Mouse (Mus musculus): ENCODE results near the gene Neil1.
A peak's percentile ranks its signal among the peaks of the same experiment; 100 is the strongest.

Neil1 gene

GRCm38 (mm10) chr9:57138507-57138906 lies 9.6 kb downstream of the Neil1 start:
- no peak for DNase-seq

GRCm38 (mm10) chr9:57137777-57138176 lies 10.3 kb downstream of the Neil1 start:
- DNase-seq: no peak

GRCm38 (mm10) chr9:57137246-57137645 lies 10.9 kb downstream of the Neil1 start:
- DNase-seq: no peak

- peak; percentile 92 to 98 for DNase-seq
These were observed 17.3 kb downstream of the Neil1 start, which contains the start of gene Man2c1 for GRCm38 (mm10) chr9:57130577-57131433. Gene Man2c1, plus strand, starts transcription at chr9:57130690.

- no peak for DNase-seq
These were observed 18.5 kb downstream of the Neil1 start for GRCm38 (mm10) chr9:57129641-57130040.

- DNase-seq: no peak
These were observed 30.8 kb downstream of the Neil1 start for GRCm38 (mm10) chr9:57117261-57117755.

Data from cerebellum, postnatal 25 days (tissue).